Mouse (Mus musculus) C3H10T1/2 (cell line): ENCODE measurements around the gene Asb5. TPM values are rescaled to one million over a fixed set of nuclear protein-coding genes. Genes with fewer than 3 reads are reported as not detected.

Experiments
- polyA plus RNA-seq, 2 experiments: library from polyadenylated mRNA; unstranded; fragments of >200 nt; fragmentation: generic; extraction: Trizol; gene quantifications; one replicate each; pipeline ENCODE4 v1.2.1; 2012; ENCODE audit warnings: missing spikeins in 2 of 2

The Asb5 gene
- under 1 TPM; 0.07 to 0.35 TPM for polyA plus RNA-seq

DNA sequence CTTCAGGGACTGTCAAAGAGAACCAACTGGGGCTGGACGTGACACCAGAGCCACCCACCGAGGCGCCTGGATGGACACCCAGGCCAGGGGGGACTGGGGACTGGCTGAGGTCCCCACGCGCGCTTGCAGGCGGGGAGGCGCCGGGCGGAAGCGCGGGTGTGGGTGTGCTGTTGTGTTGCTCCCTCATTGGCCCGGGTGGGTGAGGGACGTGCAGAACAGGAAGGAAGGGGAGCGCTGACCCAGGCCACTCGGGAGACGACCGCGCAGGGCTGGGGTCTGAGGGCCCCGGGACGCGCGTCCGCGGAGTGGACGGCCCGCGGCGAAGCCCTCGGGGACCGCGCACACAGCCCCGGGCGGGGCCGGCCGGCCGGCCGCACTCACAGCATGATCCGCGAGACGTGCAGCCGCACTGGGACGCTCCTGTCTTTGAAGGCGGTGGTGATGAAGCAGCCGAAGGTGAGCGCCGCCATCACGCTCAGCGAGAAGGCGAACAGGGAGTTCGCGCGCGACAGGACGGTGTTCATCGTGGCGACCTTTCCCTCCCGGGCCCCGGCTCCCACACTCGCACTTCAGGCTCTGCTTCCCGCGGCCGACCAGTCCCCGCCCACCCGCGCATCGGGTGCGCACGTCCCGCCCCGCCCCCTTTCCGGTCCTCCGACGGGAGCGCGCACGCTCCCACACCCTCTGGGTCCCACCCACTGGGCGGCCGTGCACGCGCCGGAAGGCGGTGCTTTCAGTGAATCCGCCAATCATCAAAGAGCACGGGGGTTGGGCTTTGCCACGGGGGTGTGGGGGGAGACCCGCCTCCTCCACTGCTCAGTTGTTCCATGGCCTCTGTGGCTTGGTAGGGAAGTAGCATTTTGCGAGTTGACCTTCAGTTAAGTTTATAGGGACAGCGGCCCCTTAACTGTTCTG lies at the start of gene Asb5, which contains the start of gene Spcs3:
Asb5 (plus strand) TSS at position 199 of the 915 bp plus-strand sequence.
Spcs3 (minus strand) TSS at position 617 of the 915 bp plus-strand sequence.

DNA sequence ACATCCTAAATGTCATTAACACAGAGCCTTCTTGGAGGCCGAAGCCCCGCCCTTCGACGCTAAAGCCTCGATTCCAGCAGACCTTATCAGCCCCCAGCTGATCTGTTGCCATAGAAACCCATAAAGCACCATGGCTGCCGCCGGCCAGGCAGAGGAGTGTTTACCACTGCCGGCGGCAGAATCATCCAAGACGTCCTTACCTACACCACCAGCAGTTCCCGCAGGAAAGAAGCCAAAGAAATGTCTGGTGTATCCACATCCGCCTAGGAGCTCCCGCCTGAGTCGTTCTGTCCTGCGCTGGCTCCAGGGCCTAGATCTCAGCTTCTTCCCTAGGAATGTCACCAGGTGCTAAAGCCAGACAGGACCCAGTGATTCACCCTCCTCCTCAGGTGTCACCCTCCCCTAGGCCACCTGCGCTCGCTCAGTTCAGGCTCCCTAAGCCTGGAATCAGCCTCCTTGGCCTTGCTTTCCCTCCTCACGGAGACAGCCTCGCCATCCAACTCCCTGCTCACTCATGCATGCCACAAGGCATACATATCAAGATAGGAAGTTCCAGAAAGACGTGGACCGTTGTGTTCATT lies 71.4 kb downstream of the Asb5 start, which contains the start of gene Spata4:
Spata4 (plus strand) TSS at position 111 of the 581 bp plus-strand sequence.

Other genes starting within 250 kb of the Asb5 start
- 1 to 10 TPM; 2.5 to 9.5 TPM for gene Spcs3, start 418 bp downstream of the Asb5 start, polyA plus RNA-seq
- gene Spata4, start 71.2 kb downstream of the Asb5 start, polyA plus RNA-seq = not detected